Mouse (Mus musculus): Measurements from ENCODE around the gene Gm27027.

The Gm27027 gene

GRCm38 (mm10) chr2:93928866-93929265 lies 67.3 kb downstream of the Gm27027 start:
- DNase-seq (ENCODE audit: low spot score): no peak

- no peak for DNase-seq (ENCODE audit: low spot score)
These were observed 68.3 kb downstream of the Gm27027 start for GRCm38 (mm10) chr2:93927701-93928437.

GRCm38 (mm10) chr2:93926141-93926540 lies 70.0 kb downstream of the Gm27027 start:
- no peak for DNase-seq (ENCODE audit: low spot score)

- DNase-seq (ENCODE audit: low spot score): no peak
These were observed 77.1 kb downstream of the Gm27027 start for GRCm38 (mm10) chr2:93919093-93919492.

GRCm38 (mm10) chr2:93913552-93913951 lies 82.6 kb downstream of the Gm27027 start:
- no peak for DNase-seq (ENCODE audit: low spot score)

- no peak for DNase-seq (ENCODE audit: low spot score)
These were observed 84.2 kb downstream of the Gm27027 start for GRCm38 (mm10) chr2:93911942-93912341.

DNA sequence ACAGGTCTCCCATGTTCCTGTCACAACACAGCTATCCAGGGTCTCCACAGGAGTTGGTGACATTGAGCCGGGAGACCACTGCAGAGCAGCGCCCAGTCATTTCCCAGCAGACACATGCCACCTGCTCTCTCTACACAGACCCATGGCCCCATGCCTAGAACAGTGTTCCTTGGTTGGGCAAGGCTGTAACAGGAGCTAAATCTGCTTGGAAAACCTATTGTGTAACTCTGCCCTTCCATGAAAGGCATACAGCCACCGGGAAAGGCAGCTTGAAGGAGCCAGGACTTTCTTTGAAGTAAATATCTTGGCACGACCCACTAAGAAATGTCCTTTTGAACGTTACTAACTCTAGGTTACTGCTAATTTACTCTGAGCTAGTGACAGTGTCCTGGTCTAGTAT lies 86.4 kb downstream of the Gm27027 start:
- DNase-seq (ENCODE audit: low spot score): no peak

- DNase-seq (ENCODE audit: low spot score): peak; percentile 45
These were observed 88.4 kb downstream of the Gm27027 start for GRCm38 (mm10) chr2:93907519-93908294.

Data from MN1 (cell line).